Comparison of ENCODE assay signal across 8 mouse cellular contexts in the genomic region with DNA sequence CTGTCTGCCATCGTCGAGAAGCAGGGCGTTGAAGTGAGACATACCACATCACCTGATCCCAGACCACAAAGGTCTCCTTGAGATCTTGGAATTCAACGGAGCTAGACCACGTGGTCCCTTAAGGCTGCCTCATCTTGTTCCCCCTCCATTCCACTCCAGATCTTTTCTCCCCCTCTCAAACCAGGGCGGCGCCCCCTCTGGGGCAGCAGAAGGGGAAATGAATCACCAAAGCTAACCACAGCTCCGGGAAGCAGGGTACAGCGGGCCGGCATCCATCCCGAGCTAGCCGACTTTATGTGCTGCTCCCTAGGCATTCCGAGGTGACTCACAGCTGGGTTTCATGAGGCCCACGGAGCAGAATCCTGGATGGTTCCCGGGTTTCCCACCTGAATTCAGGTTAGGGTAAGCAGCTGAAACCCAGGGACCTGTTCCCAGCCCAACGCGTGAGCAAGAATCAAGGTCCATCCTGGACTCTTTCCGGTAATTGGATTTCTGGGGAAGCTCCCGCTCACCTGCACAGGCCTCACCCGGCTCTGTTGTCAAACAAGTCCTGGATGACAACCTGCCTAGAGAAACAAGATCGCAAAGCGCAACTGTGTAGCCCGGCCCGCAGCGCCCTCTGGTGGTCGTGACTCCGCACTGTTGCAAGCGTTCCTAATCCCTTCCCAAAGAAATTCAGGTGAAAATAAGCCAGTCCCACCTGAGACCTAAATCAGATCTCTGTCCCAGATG. TPM values are rescaled to one million over a fixed set of nuclear protein-coding genes. Genes with fewer than 3 reads are reported as not detected.
DNase-seq lines count a peak whose midpoint lies in the region; ATAC-seq lines count a peak whose summit lies in the region.

Gene Slc35e4 (minus strand): TSS at position 556 of the 732 bp plus-strand sequence.

- ATAC-seq in hindbrain, embryonic 15.5 days (ENCODE audit: low FRiP score, low read depth): peak; percentile 77

- WGBS in hindbrain, embryonic 15.5 days: under 1% methylated on average over 28 of the region's 28 CpGs

- no peaks in the 10 kb centered on the region for H3K9me3 ChIP-seq in hindbrain, embryonic 15.5 days

- H3K4me1 ChIP-seq in hindbrain, embryonic 15.5 days (replicated peaks): peaks cover 47% of the 10 kb centered on the region

- H3K36me3 ChIP-seq in hindbrain, embryonic 15.5 days: no peaks in the 10 kb centered on the region

- no peaks in the 10 kb centered on the region for H3K27me3 ChIP-seq in hindbrain, embryonic 15.5 days

- peak; percentile 86 for DNase-seq in R1 (ENCODE audit: low read depth, low spot score)
- peak; percentile 94 to 97 for DNase-seq in cerebellum, postnatal 25 days
- DNase-seq in frontal cortex, postnatal 36 days (ENCODE audit: low spot score in 2 of 2): peak; percentile 83 to 85
- DNase-seq in left cerebral cortex, adult 11 months (ENCODE audit: low spot score): peak; percentile 64
- peak; percentile 79 to 87 for DNase-seq in lung, postnatal 4 days
- DNase-seq in retina, postnatal 1 day: peak; percentile 82
- DNase-seq in urinary bladder, adult 18-20 months (ENCODE audit: low spot score in 2 of 2): peak; percentile 65 to 83

- peak within 1 kb of the TSS; percentile 74 for H3K4me2 ChIP-seq in hindbrain, embryonic 15.5 days

- H3K4me3 ChIP-seq in hindbrain, embryonic 15.5 days: peak within 1 kb of the TSS; percentile 54

- H3K27ac ChIP-seq in hindbrain, embryonic 15.5 days (replicated peaks): peak within 1 kb of the TSS; percentile 72

- H3K9ac ChIP-seq in hindbrain, embryonic 15.5 days: peak within 1 kb of the TSS; percentile 53

RNA-seq across cellular contexts. Expression of gene Slc35e4, which starts in this region (rescaled TPM):
- 17.3 and 20.3 TPM in 2 replicates for polyA plus RNA-seq in hindbrain, embryonic 15.5 days (2015; fragmentation: Nextera tagmentation; extraction: Ambion mirVana)

Comparison
In these comparisons a context has a peak if more than half of its experiments do, and no peak if none do; other contexts are left out.
1. Peak in every context shown above with its lines: DNase-seq, ATAC-seq, H3K4me3 ChIP-seq and H3K27ac ChIP-seq.